Mouse (Mus musculus) ES-E14 (cell line): ENCODE results near the gene Efcab2. TPM values are rescaled to one million over a fixed set of nuclear protein-coding genes. Genes with fewer than 3 reads are reported as not detected.

Experiments used
- DNase-seq: peaks from one replicate; pipeline ENCODE4 v3.0.0-alpha.2; 2013; ENCODE audit warnings: low read depth, low spot score
- H3K27ac ChIP-seq: 2 replicates; pipeline ENCODE4 v1.5.1; 2012; ENCODE audit warnings: low read depth, mild to moderate bottlenecking, low read length, moderate library complexity, mixed read lengths; ENCODE audit not compliant: poor library complexity, insufficient read depth, severe bottlenecking
- H3K36me3 ChIP-seq: 2 replicates; pipeline ENCODE4 v1.6.1; 2012; ENCODE audit warnings: mild to moderate bottlenecking, low read length, moderate library complexity, mixed read lengths; ENCODE audit not compliant: control insufficient read depth, poor library complexity, insufficient read depth, severe bottlenecking
- H3K4me1 ChIP-seq, 2 experiments: fragments of 150-350 bp in 1 of 2; sonication (generic) in 1 of 2; 2 replicates each; pipeline ENCODE4 v1.6.1; 2012; ENCODE audit warnings: low read length in 2 of 2, mild to moderate bottlenecking in 1 of 2, mixed read lengths in 1 of 2; ENCODE audit not compliant: control insufficient read depth in 2 of 2, insufficient read depth in 2 of 2, poor library complexity in 1 of 2
- H3K4me3 ChIP-seq, 2 experiments: fragments of 150-350 bp in 1 of 2; sonication (generic) in 1 of 2; 2 replicates each; pipeline ENCODE4 v1.5.1; 2012; ENCODE audit warnings: low read length in 2 of 2, low read depth in 1 of 2, mild to moderate bottlenecking in 1 of 2, mixed read lengths in 1 of 2; ENCODE audit not compliant: insufficient read depth in 1 of 2, poor library complexity in 1 of 2, severe bottlenecking in 1 of 2
- H3K9ac ChIP-seq: 2 replicates; pipeline ENCODE4 v1.6.1; 2012; ENCODE audit warnings: low read depth, mild to moderate bottlenecking, low read length, mixed read lengths; ENCODE audit not compliant: poor library complexity, insufficient read depth, severe bottlenecking
- H3K9me3 ChIP-seq: fragments of 150-350 bp; sonication (generic); 2 replicates; pipeline ENCODE4 v1.6.1; 2012; ENCODE audit warnings: low read depth, mild to moderate bottlenecking, low read length; ENCODE audit not compliant: control insufficient read depth, insufficient read depth
- CHD2 ChIP-seq: IDR thresholded peaks from 2 replicates; pipeline ENCODE4 v1.6.1; 2014; ENCODE audit warnings: mild to moderate bottlenecking, low read depth, low read length, inconsistent platforms
- HCFC1 ChIP-seq: IDR thresholded peaks from 2 replicates; pipeline ENCODE4 v1.6.1; 2012; ENCODE audit warnings: low read length, inconsistent platforms, borderline replicate concordance; ENCODE audit not compliant: insufficient read depth
- MAFK ChIP-seq: IDR thresholded peaks from 2 replicates; pipeline ENCODE4 v1.6.1; 2014; ENCODE audit warnings: mild to moderate bottlenecking, low read depth, low read length, inconsistent platforms; ENCODE audit not compliant: insufficient read depth
- ZC3H11A ChIP-seq: IDR thresholded peaks from 2 replicates; pipeline ENCODE4 v1.6.1; 2012; ENCODE audit warnings: low read depth, mild to moderate bottlenecking, inconsistent platforms, low read length, borderline replicate concordance
- ZNF384 ChIP-seq: IDR thresholded peaks from 2 replicates; pipeline ENCODE4 v1.6.1; 2012; ENCODE audit warnings: low read depth, low read length, inconsistent platforms
- in situ Hi-C, 2 experiments: fragments of 600-800 bp; cut with MboI; formaldehyde crosslinking; loops; one replicate each; pipeline ENCODE4 v1.15.1; 2025; ENCODE audit warnings: low sequenced_read_pairs in 2 of 2, inconsistent platforms in 1 of 2; ENCODE audit not compliant: unreplicated experiment in 2 of 2
- total RNA-seq: library from RNA; depleted of rRNA; stranded (reverse); fragments of 300-350 nt; gene quantifications from 2 replicates; pipeline ENCODE4 v1.2.3, GENCODE M21; 2012

Efcab2 gene
- total RNA-seq, 1 experiment = 1.8 TPM

- DNase-seq = no peak
- no peaks in the 10 kb centered on the region for H3K4me1 ChIP-seq
- no peak overlapping the region for H3K4me3 ChIP-seq
- no peaks in the 10 kb centered on the region for H3K36me3 ChIP-seq
- no peak overlapping the region for H3K9ac ChIP-seq
- no peaks in the 10 kb centered on the region for H3K9me3 ChIP-seq
- H3K27ac ChIP-seq = no peak overlapping the region
- in situ Hi-C loops = no loop called here
- no peak for TF ChIP-seq HCFC1
- TF ChIP-seq ZC3H11A = no peak
- no peak for TF ChIP-seq MAFK
- TF ChIP-seq ZNF384 = no peak
- no peak for TF ChIP-seq CHD2
Observed at GRCm38 (mm10) chr1:178419608-178420007, 13.7 kb downstream of the Efcab2 start.

GRCm38 (mm10) chr1:178423662-178424061, 17.8 kb downstream of the Efcab2 start:
- Histone ChIP-seq H3K4me3 (no peak overlapping the region), H3K36me3 (no peaks in the 10 kb centered on the region), H3K9me3 (no peaks in the 10 kb centered on the region), H3K4me1 (no peaks in the 10 kb centered on the region), H3K9ac (no peak overlapping the region), H3K27ac (no peak overlapping the region)
- no peak for TF ChIP-seq MAFK
- TF ChIP-seq CHD2 = no peak
- TF ChIP-seq ZC3H11A = no peak
- TF ChIP-seq ZNF384 = no peak
- TF ChIP-seq HCFC1 = no peak
- in situ Hi-C loops = no loop called here
- no peak for DNase-seq

GRCm38 (mm10) chr1:178431619-178432444, 25.9 kb downstream of the Efcab2 start:
- Histone ChIP-seq H3K9me3 (no peaks in the 10 kb centered on the region), H3K36me3 (no peaks in the 10 kb centered on the region), H3K4me1 (no peaks in the 10 kb centered on the region), H3K9ac (no peak overlapping the region), H3K4me3 (no peak overlapping the region), H3K27ac (no peak overlapping the region)
- in situ Hi-C loops = no loop called here
- TF ChIP-seq ZNF384 = no peak
- TF ChIP-seq HCFC1 = no peak
- DNase-seq = no peak

GRCm38 (mm10) chr1:178433619-178434018, 27.7 kb downstream of the Efcab2 start:
- no peak for TF ChIP-seq ZNF384
- no peak for TF ChIP-seq CHD2
- no peak for TF ChIP-seq HCFC1
- TF ChIP-seq MAFK = no peak
- TF ChIP-seq ZC3H11A = no peak
- H3K4me1 ChIP-seq = no peaks in the 10 kb centered on the region
- no peak overlapping the region for H3K27ac ChIP-seq
- no peak overlapping the region for H3K9ac ChIP-seq
- no peaks in the 10 kb centered on the region for H3K9me3 ChIP-seq
- in situ Hi-C loops = no loop called here
- no peaks in the 10 kb centered on the region for H3K36me3 ChIP-seq
- H3K4me3 ChIP-seq = no peak overlapping the region
- no peak for DNase-seq

GRCm38 (mm10) chr1:178444407-178444806, 38.5 kb downstream of the Efcab2 start:
- Histone ChIP-seq H3K4me3 (no peak overlapping the region), H3K9me3 (no peaks in the 10 kb centered on the region), H3K9ac (no peak overlapping the region), H3K4me1 (no peaks in the 10 kb centered on the region), H3K36me3 (no peaks in the 10 kb centered on the region), H3K27ac (no peak overlapping the region)
- TF ChIP-seq CHD2 = no peak
- no peak for TF ChIP-seq ZNF384
- TF ChIP-seq ZC3H11A = no peak
- TF ChIP-seq MAFK = no peak
- TF ChIP-seq HCFC1 = no peak
- no peak for DNase-seq
- in situ Hi-C loops = no loop called here
